Mouse (Mus musculus): ENCODE results near the gene Nos1.
"Not testable (repeated sequence)": the region's sequence is repeated elsewhere in the genome, so short reads cannot be mapped to it uniquely, and the experiment has no call there.

Gene Nos1

DNA sequence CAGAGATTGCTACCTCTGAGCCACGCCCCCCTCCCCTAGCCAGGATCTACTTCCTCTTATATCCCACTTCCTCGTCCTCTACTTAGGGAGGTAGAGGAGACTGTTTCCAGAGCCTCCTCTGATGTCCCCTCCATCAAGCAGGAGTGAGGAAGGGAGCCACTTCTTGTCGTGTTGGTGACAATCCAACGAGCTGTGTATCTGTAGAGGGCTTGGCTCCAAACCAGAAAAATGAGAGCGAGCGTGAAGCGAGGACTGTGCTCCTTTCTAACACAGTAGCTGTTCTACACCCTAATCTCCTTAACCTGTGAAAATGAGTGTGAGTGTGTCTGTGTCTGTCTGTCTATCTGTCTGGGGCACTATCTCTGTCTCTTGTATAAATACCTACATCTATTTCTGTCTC is 58.7 kb downstream of the Nos1 start:
- DNase-seq (ENCODE audit: low read depth): no peak

DNA sequence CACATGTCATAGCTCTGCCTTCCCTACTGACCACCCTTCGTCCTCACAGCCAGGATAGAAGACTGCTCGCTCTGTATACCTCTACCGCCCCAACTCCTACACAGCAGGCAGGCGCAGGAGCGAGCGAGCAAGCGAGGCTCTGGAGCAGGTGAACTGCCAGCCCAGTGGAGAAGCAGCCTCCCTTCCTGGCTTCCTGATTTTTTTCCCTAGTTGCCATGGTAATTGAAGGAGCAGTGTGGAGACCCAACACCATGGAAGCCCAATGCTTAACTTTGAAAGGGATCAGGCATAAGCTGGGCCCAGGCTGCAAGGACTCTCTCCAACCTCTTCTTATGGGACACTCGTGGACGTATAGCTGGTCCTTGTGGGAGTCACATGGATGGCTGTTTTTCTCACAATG is 59.4 kb downstream of the Nos1 start:
- DNase-seq (ENCODE audit: low read depth): no peak

DNA sequence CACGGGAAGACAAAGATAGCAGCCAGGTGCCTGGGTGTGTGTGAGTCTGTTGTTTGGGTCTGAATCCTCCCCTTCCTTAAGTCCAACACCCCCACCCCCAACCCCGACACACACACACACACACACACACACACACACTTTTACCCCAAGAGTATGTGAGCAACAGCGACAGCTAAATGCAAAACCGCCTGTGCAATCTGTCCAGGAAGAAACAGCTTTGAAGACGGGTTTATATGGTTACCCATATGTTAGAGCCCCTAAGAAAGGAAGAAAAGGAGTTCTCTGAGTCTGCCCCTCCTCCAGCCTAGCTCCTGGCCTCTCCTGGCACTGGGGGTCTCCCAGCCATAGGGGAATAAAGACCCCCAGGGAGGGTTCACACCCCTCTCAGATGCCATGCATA is 60.2 kb downstream of the Nos1 start:
- DNase-seq (ENCODE audit: low read depth): no peak

DNA sequence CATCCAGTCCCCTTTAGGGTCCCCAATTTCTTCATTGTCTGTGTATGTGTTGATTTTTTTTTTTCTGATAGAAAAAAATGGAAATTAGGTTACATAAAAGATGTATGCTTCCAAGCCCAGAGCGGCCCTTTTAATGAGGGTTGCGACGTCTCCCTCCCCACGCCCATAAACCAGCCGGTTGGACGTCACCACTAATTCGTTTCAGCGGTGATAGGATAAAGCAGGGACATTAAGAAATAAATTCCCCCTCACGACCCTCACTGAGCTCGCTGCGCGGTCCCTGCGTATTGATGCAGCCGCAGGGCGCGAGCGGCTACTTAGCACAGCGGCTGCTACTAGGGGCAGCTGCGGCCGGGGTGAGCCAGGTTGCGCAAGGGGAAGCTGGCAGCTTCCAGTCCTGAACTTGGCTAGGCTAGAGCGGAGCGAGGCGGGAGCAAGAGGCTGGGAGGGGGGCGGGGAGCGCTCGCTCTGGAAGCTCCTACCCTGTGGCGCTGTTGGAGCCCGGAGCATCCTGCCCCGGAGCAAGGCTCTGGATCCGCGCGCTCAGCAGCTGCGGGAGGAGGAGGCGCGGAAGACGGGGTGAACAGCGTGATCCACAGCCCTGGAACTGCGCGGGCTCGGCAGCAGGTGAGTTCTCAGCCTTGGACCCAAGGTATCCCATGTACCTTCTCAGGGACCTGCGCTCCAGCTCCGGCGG is 61.0 kb downstream of the Nos1 start:
- DNase-seq (ENCODE audit: low read depth): no peak

DNA sequence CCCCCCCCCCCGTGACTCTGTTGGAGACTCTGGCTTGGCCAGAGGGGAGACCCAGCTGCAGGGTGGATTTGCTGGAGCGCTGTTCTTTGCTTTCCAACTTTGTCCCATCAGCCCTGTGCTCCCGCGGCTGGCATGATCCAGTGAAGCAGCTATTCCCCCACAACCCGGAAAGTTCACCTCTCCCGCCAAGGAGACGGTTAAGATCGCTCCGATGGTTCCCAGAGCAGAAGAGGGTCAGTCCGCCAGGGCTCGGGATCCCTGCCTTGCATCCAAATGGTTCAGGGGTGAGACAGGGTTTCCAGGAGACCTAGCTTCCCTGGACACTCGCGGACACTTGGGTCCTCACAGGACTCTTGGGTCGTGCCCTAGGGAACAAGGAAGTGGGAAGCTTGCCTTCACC is 61.9 kb downstream of the Nos1 start:
- no peak for DNase-seq (ENCODE audit: low read depth)

DNA sequence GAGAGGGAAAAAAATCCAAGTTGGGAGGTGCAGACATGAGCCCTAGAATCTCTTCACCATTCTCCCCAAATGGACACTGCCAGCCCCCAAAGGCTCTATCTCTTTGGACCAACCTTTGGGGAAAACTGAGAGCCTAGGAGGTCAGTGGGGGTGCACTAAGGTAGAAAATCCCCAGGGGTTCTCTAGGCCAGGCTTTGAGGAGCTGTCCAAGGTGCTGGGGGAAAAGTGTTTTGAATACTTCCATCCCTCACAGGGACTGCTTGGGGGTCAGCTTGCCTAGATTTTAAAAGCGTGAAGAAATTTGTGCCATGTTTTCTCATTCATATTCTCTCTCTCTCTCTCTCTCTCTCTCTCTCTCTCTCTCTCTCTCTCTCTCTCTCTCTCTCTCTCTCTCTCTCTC is 63.8 kb downstream of the Nos1 start:
- DNase-seq (ENCODE audit: low read depth): no peak

DNA sequence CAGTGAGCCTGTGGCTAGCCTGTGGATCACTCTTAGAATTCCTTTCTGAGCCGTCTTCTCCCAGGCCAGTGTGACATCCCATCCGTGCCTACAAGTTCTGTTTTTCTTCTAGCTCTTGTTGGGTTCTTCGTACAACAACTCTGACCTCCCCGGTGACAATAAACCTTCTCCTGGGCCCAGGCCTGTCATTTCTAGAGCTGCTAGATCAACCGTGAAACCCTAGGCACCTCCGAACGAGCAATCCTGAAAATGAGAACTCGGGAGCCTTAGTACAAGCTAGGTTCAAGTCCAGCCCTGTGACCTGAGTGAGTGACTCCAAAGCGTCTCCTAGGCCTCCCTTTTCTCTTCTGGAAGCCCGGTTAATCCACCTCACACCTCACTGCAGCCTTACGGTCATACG is 69.6 kb downstream of the Nos1 start:
- DNase-seq (ENCODE audit: low read depth): no peak

DNA sequence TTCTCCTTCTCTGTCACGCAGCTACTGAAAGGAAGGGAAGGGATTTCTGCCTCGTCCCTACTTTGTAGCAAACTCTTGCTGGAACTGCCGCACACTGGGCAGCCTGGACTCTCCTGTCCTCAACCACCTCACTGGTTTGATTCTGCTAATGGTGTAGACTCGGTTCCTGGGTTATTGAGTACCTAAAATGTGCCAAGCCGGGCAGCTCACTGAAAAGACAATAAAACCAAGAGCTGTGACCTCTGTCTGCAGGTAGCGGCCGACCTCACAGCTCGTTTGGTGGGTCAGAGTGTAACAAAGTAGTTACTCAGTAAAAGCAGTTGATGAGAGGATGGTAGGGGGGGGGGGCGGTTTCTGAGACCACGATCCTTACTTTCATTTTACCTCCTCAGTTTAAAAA is 72.9 kb downstream of the Nos1 start:
- DNase-seq (ENCODE audit: low read depth): no peak

DNA sequence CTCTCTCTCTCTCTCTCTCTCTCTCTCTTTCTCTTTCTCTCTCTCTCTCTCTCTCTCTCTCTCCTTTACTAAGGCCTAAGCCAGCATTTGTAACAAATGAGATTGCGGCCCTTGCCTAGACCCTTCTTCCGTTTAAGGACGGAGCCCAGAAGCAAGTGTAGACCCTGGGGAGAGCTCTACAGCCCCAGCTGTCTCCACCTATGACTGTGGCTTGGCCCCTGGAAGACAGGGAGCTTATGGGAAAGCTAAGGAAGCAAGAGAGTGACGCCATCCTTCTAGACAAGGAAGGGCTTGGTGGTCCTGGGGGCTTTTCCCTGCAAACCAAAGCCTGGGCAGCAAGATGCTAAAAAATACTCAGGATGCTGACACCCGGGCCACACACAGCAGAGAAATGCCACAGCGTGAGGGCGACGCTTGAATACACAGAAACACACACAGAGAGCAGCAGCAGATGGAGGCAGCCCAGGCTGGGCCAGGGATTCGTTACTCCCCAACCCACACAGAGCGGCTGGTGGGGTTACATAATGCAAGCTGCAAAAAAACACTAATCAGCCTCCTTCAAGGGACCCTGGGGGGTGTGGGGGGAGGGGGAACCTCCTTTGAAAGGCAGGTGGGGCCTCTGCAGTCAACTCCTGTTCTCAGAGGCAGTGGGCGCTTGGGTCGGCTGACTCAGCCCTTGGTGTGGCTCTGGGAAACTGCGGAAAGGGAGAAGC is 83.9 kb downstream of the Nos1 start:
- no peak for DNase-seq (ENCODE audit: low read depth)

DNA sequence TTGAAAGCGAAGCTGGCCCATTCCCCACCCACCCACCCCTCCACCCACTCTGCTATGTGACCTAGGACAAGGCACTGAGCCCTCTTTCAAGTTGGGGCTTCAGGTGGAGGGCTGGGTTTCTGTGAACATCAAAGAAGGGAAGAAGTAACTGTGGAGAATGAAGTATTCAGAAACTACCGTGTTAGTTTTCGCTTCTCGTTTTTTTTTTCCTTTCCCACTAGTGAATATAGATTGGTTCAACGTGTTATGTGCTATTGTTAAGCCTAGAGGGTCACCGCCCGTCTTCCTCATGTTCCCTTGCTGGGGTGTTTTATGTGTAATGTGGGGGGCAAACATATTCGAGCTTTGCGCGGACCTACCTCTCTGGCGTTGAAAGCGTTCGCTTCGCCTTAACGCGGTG is 85.0 kb downstream of the Nos1 start:
- no peak for DNase-seq (ENCODE audit: low read depth)

DNA sequence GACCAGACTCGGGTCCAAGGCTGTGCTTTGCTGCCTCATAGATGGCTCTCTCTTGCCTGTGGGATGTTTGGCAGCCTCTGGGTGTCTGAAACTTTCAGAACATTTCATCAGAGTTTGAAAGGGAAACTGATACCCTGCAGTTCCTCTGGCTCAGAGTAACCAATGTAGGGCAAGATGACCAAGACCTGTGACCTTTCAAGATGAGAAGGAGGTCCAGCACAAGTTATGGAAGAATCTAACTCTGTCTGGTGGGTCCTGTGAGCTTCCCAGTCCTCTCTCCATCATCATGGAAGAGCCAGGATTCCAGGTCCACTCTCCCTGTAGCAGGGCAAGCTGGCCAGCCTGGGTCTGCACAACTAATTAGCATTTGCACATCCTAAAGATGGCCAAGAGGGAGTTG is 90.8 kb downstream of the Nos1 start:
- DNase-seq (ENCODE audit: low read depth): no peak

DNA sequence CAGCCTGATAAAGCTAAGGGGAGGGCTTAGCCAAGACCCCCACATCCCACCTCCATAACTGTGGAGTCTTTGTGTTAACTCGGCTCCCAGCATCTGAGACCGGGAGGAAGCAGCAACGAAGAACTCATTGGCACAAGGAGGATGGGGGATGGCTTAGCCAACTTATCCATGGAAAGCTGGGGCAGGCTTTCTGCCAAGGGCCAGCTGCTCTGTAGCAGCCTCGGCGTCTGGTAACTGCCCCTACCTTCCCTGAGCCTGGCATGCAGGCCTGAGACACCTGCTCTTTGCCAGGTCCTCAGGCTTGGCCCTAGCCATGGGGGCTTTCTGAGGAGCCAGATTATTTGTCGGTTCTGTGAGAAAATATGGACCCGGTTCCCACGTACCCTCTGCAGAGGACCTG is 93.0 kb downstream of the Nos1 start:
- DNase-seq (ENCODE audit: low read depth): no peak

DNA sequence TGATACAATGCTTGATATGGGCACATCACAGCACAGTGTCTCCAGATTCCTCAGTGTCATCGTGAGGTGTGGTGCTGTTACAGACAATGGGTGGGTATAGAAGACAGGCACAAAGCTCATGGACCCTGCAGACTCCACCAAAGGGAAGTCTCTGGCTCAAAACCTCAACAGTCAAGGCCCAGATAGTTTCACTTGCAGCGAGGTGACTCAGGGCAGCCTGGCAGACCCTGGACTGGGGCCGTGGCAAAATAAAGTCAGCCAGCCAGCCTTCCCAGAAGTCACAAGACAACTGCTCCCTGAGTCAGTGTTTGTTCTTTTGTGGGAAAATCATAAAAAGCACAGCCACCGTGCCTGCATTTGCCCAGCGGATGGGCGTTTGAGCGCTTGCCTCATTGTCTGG is 93.4 kb downstream of the Nos1 start:
- DNase-seq (ENCODE audit: low read depth): no peak

DNA sequence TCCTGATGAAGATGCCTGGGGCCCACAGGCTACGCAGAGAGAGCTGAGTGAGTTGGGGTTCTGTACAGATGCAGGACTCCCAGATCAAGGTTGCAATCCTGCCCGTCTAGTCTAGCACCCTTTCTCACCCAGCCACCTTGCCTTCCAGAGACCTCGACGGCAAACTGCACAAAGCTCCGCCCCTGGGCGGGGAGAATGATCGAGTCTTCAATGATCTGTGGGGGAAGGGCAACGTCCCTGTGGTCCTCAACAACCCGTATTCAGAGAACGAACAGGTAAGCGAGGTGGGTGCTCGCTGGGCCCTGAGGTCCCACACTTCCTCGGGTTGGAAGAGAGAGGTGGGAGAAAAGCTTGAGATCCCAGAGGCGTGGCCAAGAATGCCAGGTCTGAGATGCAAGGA is 98.3 kb downstream of the Nos1 start:
- no peak for DNase-seq (ENCODE audit: low read depth)

DNA sequence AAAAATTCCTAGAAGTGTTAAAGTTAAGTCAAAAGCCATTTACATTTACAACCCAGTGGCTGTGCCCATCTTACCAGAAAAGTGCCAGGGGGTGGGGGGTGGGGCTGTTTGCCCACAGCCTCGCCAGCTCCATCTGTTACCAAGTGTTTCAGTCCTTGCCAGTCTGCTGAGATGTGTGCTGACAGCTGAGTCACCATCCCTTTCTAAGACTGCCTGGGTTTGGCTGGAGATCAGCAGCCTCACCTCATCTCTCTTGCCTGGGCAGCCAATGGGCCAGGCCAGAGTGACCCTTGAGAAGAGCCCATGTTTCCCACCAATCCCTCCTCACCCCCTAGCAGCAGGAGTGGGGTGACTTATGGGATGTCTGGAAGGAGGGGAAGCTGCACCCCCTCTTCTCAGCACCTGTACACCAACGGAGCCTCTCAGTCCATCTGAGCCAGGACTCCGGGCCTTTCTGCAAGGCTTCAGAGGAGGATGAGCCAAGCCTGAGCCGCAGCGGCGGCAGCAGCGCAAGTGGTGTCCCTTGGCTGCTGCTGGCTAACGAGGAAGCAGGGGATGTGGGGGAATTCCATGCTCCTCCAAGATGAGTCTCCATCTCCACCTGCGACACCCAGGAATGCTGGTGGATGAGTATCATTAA is 100.2 kb downstream of the Nos1 start:
- DNase-seq (ENCODE audit: low read depth): no peak

DNA sequence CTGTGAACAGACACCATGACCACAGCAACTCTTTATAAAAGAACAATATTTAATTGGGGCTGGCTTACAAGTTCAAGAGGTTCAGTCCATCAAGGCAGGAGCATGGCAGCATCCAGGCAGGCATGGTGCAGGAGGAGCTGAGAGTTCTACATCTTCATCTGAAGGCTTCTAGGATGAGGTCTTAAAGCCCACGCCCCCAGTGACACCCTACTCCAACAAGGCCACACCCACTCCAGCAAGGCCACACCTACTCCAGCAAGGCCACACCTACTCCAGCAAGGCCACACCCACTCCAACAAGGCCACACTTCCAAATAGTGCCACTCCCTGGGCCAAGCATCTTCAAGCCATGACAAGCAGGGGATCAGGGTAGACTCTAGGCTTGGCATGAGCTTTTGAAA is 101.6 kb downstream of the Nos1 start:
- DNase-seq (ENCODE audit: low read depth): not testable (repeated sequence)

DNA sequence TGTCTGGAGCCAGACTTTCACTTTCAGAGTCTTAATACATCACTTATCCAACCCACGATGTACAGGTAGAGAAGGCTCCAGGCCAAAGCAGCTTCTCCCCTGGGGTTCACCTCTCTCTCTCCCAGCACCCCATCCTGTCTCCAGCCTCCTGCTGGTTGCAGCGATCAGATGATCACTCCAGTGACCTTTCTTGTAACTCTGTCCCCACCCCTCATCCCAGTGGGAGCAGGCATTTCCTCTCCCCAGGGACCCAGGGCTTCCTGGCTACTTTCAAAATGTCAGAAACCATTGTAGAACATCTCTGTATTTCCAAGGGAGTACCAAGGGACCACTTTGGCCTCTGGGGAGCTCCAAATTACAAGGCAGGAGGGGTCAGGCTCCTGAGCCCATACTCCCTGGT is 104.2 kb downstream of the Nos1 start:
- no peak for DNase-seq (ENCODE audit: low read depth)

DNA sequence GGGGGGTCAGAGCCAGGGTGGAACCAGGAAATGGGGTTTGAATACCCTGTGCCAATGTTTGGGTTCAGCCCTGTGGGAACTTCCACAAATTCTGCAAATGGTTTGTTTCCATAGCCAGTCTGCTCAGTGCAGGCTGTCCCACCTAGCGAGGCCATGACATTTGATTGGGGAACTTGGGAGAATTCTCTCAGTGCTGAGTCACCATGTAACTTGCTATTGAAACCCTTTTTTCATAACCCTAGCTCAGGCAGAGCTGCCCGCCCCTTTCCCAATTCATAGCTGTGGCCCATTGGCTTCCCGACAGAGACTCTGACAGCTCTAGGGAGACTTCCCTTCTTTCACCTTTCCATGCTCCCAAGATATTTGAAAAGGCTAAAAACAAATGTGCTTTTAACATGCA is 107.3 kb downstream of the Nos1 start:
- no peak for DNase-seq (ENCODE audit: low read depth)

DNA sequence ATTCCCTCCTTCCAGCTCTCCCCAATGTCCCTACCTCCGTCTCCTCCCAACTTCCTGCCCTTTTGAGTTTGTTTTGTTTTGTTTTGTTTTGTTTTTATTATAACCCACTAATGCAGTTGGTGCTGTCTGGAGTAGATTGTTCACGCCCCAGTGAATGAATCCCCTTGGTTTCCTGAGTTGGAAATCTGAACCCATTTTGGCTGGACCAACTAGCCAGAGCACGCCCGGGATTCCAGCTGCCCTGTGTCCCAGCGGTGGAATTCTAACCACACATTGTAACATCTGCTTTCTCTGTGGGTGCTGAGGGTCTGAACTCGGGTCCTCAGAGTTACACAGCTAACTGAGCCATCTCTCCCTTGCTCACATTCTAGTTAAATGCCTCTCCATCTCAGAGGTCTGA is 108.1 kb downstream of the Nos1 start:
- no peak for DNase-seq (ENCODE audit: low read depth)

DNA sequence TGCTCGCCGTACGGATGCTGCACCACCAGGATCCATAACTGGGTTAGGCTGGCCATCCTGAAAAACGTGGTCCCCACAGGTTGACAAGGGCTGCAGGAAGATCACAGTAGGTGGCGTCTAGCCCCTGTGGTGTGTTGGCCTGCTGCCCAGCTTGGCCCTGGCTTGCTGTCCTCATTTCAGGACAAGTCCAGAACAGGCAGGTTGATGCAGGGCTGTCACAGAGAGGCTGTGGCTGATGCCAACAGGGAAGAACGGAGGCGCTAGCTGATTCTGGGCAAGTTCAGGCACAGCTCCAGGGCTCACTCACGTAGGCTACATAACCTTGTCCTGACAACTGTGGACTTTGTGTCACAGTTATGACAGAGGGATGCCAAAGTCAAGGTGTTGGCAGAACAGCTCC is 108.7 kb downstream of the Nos1 start:
- no peak for DNase-seq (ENCODE audit: low read depth)

DNA sequence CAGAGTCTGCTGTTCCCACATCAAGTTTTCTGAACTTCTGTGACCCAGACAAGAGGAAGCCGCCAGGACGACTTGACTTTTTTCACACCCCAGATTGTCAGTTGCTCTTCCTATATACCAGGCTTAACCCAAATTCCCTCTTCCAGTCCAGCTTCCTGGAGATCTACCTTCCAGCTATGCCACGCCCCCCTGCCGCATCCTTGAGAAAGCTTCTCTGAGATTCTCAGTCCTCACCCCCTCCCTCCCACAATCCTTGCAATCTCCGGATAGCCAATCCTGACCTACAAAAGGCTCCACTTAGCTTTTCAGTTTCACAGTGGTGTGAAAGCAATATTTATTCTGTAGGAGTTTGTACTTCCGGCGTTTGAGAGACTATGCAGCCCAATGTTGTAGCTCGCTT is 110.0 kb downstream of the Nos1 start:
- no peak for DNase-seq (ENCODE audit: low read depth)

DNA sequence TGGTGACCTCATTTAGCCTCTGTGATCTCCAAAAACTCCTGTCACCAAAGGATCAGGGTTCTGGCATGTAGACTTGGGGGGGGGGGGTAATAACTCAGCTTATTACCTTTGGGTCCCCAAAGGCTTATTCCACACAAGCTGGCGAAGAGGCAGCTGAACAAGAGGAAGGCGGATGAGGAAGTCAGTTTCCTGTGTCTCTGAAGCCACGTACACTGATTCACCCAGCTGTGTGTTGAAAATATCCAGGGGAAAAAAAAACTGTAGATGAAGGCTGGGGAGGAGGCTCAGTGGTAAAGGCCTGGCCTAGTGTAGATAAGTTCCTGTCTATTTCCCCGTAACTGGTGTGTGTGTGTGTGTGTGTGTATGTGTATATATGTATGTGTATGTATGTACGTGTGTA is 110.7 kb downstream of the Nos1 start:
- no peak for DNase-seq (ENCODE audit: low read depth)

DNA sequence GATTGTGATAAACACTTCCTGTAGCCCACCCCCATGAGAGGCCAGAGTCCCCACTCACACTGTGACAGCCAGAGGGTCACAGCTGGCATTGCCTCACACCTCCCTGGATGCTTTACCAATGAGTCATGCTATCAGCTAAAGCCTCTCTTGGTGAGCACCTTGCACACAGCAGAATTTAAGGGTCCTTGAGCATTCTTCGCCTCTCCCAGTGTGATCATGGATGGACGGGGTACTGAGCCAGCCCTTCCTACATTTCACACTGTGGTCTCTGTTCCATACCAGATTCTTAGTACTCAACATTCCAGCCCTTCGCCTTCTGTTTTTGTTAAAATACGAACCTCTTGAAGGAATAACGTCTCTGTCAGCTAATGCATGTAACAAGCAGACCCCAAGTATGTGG is 113.2 kb downstream of the Nos1 start:
- no peak for DNase-seq (ENCODE audit: low read depth)

All from c-Kit-positive CD71-positive TER-119-negative erythroid progenitor cells, embryonic 14.5 days (primary cell).